Mouse (Mus musculus): ENCODE measurements around the gene Tmigd1.
"Not testable (repeated sequence)": the region's sequence is repeated elsewhere in the genome, so short reads cannot be mapped to it uniquely, and the experiment has no call there.

The Tmigd1 gene

GRCm38 (mm10) chr11:76899758-76900738 lies 1.9 kb upstream of the Tmigd1 start:
- DNase-seq: peak in 1 of 2 experiments; percentile 64

DNA sequence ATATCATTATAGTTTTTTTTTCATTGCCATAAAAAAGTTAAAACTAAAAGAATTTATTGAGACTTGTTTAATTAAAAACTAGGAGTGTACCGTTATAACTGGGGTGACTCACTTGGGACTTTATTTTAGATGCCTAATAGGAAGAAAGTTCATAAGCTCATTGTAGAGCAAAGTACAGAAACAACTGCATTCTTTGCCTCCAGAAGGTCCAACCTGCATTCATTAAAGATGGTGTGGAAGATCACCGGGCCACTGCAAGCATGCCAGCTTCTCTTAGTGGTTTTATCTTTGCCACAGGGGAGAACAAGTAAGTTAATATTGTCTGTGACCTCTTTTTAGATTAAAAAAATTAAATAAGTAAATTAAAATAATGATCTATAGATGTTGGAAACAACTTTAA lies 2.4 kb downstream of the Tmigd1 start:
- DNase-seq: no peak

GRCm38 (mm10) chr11:76908651-76909050 lies 6.7 kb downstream of the Tmigd1 start:
- DNase-seq: no peak

DNA sequence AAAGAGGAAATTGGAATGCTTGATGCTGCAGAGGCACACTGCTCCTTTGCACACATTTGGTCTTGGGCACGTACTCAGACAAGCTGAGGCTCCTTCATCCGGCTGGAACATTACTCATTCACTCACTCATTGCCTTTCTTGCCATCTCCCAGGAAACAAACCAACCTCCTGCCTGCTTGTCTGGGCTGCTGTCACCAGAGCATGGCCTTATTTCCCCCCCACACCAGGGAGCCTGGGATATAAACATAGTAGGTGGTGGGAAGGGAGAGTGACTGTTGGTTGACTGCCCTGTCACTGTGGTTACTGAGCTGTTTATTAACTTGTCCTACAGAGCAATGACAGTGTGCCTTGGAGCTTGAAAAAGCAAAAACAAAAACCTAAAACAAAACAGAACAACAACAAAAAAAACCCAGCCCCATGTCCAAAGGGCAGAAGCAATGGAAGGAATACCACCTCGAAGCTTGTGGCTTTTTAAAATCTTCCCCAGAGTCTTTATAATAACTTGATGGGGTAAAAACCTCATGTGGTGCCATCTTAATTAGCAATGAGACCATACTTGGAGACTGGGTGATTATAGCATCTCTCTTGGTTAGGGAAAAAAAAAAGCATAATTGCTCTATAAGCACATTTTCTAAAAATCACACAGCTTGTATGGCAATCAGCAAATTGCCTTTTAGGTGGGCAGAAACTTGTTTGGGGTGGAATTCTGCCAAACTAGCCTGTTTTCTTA lies 9.5 kb downstream of the Tmigd1 start:
- peak; percentile 19 to 44 for DNase-seq

DNA sequence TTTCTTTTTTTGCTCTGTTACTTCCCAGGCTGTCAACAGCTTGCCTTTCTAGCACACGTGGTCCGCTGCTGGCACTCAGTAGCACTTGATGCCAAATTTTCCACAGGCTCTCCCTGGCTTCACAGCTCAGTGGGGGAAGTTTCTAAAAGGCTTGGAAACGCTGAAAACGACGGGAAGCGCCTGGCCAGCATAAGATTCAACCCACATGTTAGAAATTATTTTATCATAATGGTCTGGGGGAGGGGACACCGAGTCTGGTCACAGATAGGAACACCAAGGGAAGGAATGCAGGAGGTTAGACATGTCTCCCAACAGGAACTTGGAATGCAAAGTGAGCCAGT lies 10.1 kb downstream of the Tmigd1 start:
- DNase-seq: peak; percentile 20 to 48

GRCm38 (mm10) chr11:76914366-76914765 lies 12.4 kb downstream of the Tmigd1 start:
- peak; percentile 47 to 76 for DNase-seq

GRCm38 (mm10) chr11:76916539-76917229 lies 14.7 kb downstream of the Tmigd1 start:
- peak in 1 of 2 experiments; percentile 40 for DNase-seq

GRCm38 (mm10) chr11:76917230-76917548 lies 15.2 kb downstream of the Tmigd1 start:
- no peak for DNase-seq

- no peak for DNase-seq
These were observed 18.6 kb downstream of the Tmigd1 start for GRCm38 (mm10) chr11:76920607-76921006.

GRCm38 (mm10) chr11:76924759-76925236 lies 22.8 kb downstream of the Tmigd1 start, which contains the start of gene Blmh:
TSS of gene Blmh (plus strand) at chr11:76924809.
- DNase-seq: no peak

- not testable (repeated sequence) for DNase-seq
These were observed 26.6 kb downstream of the Tmigd1 start for GRCm38 (mm10) chr11:76928586-76928985.

GRCm38 (mm10) chr11:76933209-76933608 lies 31.2 kb downstream of the Tmigd1 start:
- DNase-seq: no peak

GRCm38 (mm10) chr11:76936578-76936977 lies 34.6 kb downstream of the Tmigd1 start:
- no peak for DNase-seq

GRCm38 (mm10) chr11:76944839-76945238 lies 42.9 kb downstream of the Tmigd1 start:
- DNase-seq: no peak

DNA sequence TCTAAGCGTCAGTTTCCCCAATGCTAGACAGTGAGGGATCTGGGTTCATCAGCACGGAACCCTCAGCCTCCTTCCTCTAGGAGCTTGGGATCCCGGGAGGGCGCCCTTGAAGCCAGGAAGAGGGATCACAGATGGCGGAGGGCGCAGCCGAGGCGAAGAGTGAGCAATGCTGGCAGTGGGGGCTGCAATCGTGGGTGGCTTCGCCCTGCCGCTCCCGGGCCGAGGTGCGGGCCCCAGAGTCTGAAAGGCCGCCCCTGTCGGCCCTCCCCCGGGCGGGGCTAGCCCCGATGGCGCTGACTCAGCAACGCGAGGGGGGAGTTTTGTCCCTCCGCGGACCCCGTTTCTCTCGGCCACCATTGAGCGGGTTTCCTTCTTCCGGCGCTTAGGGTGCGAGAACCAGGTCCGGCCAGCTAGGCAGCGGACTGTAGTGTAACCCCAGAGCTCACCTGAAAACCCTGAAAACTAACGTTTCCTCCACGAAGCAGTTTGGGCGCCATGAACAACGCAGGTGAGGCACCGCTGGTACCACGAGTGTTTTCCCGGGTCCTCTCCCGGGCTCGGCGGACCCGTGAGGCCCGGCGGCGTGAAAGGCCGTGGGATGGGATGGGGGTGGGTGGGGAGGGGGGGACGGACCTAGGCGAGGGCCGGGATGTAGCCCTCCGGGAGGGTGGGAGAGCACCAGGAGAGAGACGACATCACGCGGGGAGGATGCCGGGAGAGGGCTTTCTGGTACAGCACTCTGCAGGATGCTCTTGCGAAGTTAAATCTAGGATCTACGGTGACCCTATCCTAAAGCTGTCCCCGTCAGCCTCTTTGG lies 43.6 kb downstream of the Tmigd1 start:
- peak; percentile 96 to 97 for DNase-seq

GRCm38 (mm10) chr11:76946203-76946585 lies 44.2 kb downstream of the Tmigd1 start:
- peak; percentile 14 to 37 for DNase-seq

DNA sequence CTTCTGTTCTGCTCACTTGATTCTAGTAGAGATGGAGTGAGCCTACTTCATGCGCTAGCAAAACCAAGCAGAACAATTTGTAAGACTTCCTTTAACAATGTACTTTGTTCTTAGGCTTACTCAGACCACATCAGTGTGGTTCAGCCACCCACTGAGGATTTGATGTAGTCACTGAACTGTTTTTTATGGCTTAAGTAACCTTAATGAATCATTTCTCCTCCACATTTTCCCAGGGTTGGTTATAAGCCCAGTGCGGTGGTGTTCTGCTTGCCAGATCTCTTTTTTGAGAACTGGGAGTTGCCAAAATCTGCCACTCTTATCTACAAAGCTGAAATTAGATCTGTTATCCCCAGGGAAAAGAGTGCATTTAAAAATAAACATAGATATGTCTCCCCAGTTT lies 51.6 kb downstream of the Tmigd1 start:
- no peak for DNase-seq

- DNase-seq: no peak
These were observed 63.7 kb downstream of the Tmigd1 start for GRCm38 (mm10) chr11:76965703-76966102.
